Mouse (Mus musculus): ENCODE measurements around the gene Slc38a3. TPM values are rescaled to one million over a fixed set of nuclear protein-coding genes. Genes with fewer than 3 reads are reported as not detected.

Gene Slc38a3
- polyA plus RNA-seq (2014; fragmentation: Illumina TruSeq; extraction: RNeasy Lipid Tissue Mini Kit (QIAGEN cat#74804); ENCODE audit: low read depth, low replicate concordance): 1.4 TPM

GRCm38 (mm10) chr9:107669480-107669945, at the start of gene Slc38a3:
Gene Slc38a3, minus strand, starts transcription at chr9:107669530.

GRCm38 (mm10) chr9:107709697-107710483, 40.6 kb upstream of the Slc38a3 start, which contains the start of gene Sema3f:
Gene Sema3f, minus strand, starts transcription at chr9:107710475.

GRCm38 (mm10) chr9:107679501-107679900, 10.2 kb upstream of the Slc38a3 start, which contains the start of gene Gnat1:
Gene Gnat1, minus strand, starts transcription at chr9:107679712.

GRCm38 (mm10) chr9:107635279-107636028, 33.9 kb downstream of the Slc38a3 start, which contains the start of gene Gnai2:
Gene Gnai2, minus strand, starts transcription at chr9:107635367.

GRCm38 (mm10) chr9:107608741-107609432, 60.4 kb downstream of the Slc38a3 start, which contains the start of gene Sema3b:
Gene Sema3b, minus strand, starts transcription at chr9:107609229.

Other genes with a start within 250 kb of the Slc38a3 start
- gene Tmem115, start 135.6 kb downstream of the Slc38a3 start, polyA plus RNA-seq (2014; fragmentation: Illumina TruSeq; extraction: RNeasy Lipid Tissue Mini Kit (QIAGEN cat#74804); ENCODE audit: low read depth, low replicate concordance): 0.20 TPM
- 7.2 TPM for gene Cyb561d2, start 127.3 kb downstream of the Slc38a3 start, polyA plus RNA-seq (2014; fragmentation: Illumina TruSeq; extraction: RNeasy Lipid Tissue Mini Kit (QIAGEN cat#74804); ENCODE audit: low read depth, low replicate concordance)
- 1.6 TPM for gene Nprl2, start 127.3 kb downstream of the Slc38a3 start, polyA plus RNA-seq (2014; fragmentation: Illumina TruSeq; extraction: RNeasy Lipid Tissue Mini Kit (QIAGEN cat#74804); ENCODE audit: low read depth, low replicate concordance)
- gene Zmynd10, start 122.2 kb downstream of the Slc38a3 start, polyA plus RNA-seq (2014; fragmentation: Illumina TruSeq; extraction: RNeasy Lipid Tissue Mini Kit (QIAGEN cat#74804); ENCODE audit: low read depth, low replicate concordance): 0.81 TPM
- gene Rassf1, start 118.0 kb downstream of the Slc38a3 start, polyA plus RNA-seq (2014; fragmentation: Illumina TruSeq; extraction: RNeasy Lipid Tissue Mini Kit (QIAGEN cat#74804); ENCODE audit: low read depth, low replicate concordance): 8.6 TPM
- 24.5 TPM for gene Tusc2, start 106.3 kb downstream of the Slc38a3 start, polyA plus RNA-seq (2014; fragmentation: Illumina TruSeq; extraction: RNeasy Lipid Tissue Mini Kit (QIAGEN cat#74804); ENCODE audit: low read depth, low replicate concordance)
- 1.8 TPM for gene Hyal2, start 101.6 kb downstream of the Slc38a3 start, polyA plus RNA-seq (2014; fragmentation: Illumina TruSeq; extraction: RNeasy Lipid Tissue Mini Kit (QIAGEN cat#74804); ENCODE audit: low read depth, low replicate concordance)
- 3.0 TPM for gene Hyal1, start 92.6 kb downstream of the Slc38a3 start, polyA plus RNA-seq (2014; fragmentation: Illumina TruSeq; extraction: RNeasy Lipid Tissue Mini Kit (QIAGEN cat#74804); ENCODE audit: low read depth, low replicate concordance)
- gene Naa80, start 90.6 kb downstream of the Slc38a3 start, polyA plus RNA-seq (2014; fragmentation: Illumina TruSeq; extraction: RNeasy Lipid Tissue Mini Kit (QIAGEN cat#74804); ENCODE audit: low read depth, low replicate concordance): 2.0 TPM
- gene Hyal3, start 88.7 kb downstream of the Slc38a3 start, polyA plus RNA-seq (2014; fragmentation: Illumina TruSeq; extraction: RNeasy Lipid Tissue Mini Kit (QIAGEN cat#74804); ENCODE audit: low read depth, low replicate concordance): 0.24 TPM
- 33.1 TPM for gene Ifrd2, start 81.9 kb downstream of the Slc38a3 start, polyA plus RNA-seq (2014; fragmentation: Illumina TruSeq; extraction: RNeasy Lipid Tissue Mini Kit (QIAGEN cat#74804); ENCODE audit: low read depth, low replicate concordance)
- gene Sema3b, start 60.3 kb downstream of the Slc38a3 start, polyA plus RNA-seq (2014; fragmentation: Illumina TruSeq; extraction: RNeasy Lipid Tissue Mini Kit (QIAGEN cat#74804); ENCODE audit: low read depth, low replicate concordance): 2.6 TPM
- 18.2 TPM for gene Gnai2, start 34.2 kb downstream of the Slc38a3 start, polyA plus RNA-seq (2014; fragmentation: Illumina TruSeq; extraction: RNeasy Lipid Tissue Mini Kit (QIAGEN cat#74804); ENCODE audit: low read depth, low replicate concordance)
- not detected for gene Gnat1, start 10.2 kb upstream of the Slc38a3 start, polyA plus RNA-seq (2014; fragmentation: Illumina TruSeq; extraction: RNeasy Lipid Tissue Mini Kit (QIAGEN cat#74804); ENCODE audit: low read depth, low replicate concordance)
- gene Sema3f, start 40.9 kb upstream of the Slc38a3 start, polyA plus RNA-seq (2014; fragmentation: Illumina TruSeq; extraction: RNeasy Lipid Tissue Mini Kit (QIAGEN cat#74804); ENCODE audit: low read depth, low replicate concordance): 1.9 TPM
- gene Rbm5, start 101.5 kb upstream of the Slc38a3 start, polyA plus RNA-seq (2014; fragmentation: Illumina TruSeq; extraction: RNeasy Lipid Tissue Mini Kit (QIAGEN cat#74804); ENCODE audit: low read depth, low replicate concordance): 90.8 TPM
- gene Rbm6, start 203.7 kb upstream of the Slc38a3 start, polyA plus RNA-seq (2014; fragmentation: Illumina TruSeq; extraction: RNeasy Lipid Tissue Mini Kit (QIAGEN cat#74804); ENCODE audit: low read depth, low replicate concordance): 64.7 TPM
- not detected for gene Mon1a, start 218.6 kb upstream of the Slc38a3 start, polyA plus RNA-seq (2014; fragmentation: Illumina TruSeq; extraction: RNeasy Lipid Tissue Mini Kit (QIAGEN cat#74804); ENCODE audit: low read depth, low replicate concordance)
- not detected for gene Mst1r, start 237.3 kb upstream of the Slc38a3 start, polyA plus RNA-seq (2014; fragmentation: Illumina TruSeq; extraction: RNeasy Lipid Tissue Mini Kit (QIAGEN cat#74804); ENCODE audit: low read depth, low replicate concordance)